Mouse (Mus musculus): ENCODE results near the gene Cbfa2t3. TPM values are rescaled to one million over a fixed set of nuclear protein-coding genes. Genes with fewer than 3 reads are reported as not detected.

Gene Cbfa2t3
- polyA plus RNA-seq, 1 experiment from 2014 or later: 1.8 TPM

DNA sequence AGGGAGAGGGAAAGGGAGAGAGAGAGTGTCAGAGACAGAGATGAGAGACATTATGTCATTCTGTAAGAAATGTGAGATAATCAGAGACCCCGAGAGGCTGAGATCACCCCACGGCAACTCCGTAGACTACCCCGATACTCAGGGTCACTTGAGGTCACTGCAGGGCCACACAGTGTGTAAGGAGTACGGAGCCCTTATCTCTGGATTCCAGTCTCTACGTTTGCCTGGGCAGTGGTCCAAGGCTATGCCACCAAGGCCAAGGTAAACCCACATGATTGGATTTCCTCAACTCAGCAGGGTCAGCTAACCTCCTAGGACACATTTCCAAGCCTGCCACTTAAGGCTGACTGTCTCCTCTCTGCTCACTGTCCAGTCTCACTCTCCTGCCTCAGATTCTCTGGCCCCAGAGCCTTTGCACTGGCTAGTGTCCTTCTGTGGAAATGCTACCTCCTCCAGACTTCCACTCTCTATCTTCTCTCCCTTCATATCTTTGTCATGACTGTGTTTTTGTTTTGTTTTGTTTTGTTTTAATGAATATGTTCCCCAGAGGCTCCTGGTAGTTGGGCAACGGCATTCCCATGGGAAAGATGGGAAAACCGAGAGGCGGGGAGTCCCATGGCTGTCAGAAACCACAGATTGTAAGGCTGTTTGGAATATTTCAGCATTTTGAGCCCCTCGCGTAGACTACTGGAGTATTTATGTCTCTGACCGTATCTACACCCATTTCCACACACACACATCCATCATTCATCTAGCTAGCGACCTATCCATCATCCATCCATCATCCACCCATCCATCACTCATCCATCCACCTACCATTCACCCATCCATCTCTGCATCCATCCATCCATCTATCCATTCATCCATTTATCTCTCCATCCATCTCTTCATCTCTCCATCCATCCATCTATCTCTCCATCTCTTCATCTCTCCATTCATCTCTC, 42.6 kb downstream of the Cbfa2t3 start:
- Histone ChIP-seq H3K4me2 (replicated peaks; ENCODE audit: low read depth) (no peak overlapping the region), H3K27ac (replicated peaks) (0 out of 2 replicates have a peak overlapping the region, but pooled peaks have one; percentile 24), H3K9me3 (ENCODE audit: control insufficient read depth, low read length) (no peaks in the 10 kb centered on the region), H3K36me3 (ENCODE audit: control insufficient read depth, insufficient read depth, low read length) (no peaks in the 10 kb centered on the region), H3K4me3 (ENCODE audit: low read depth, low read length) (no peak overlapping the region), H3K27me3 (ENCODE audit: control insufficient read depth, insufficient read depth, low read length) (no peaks in the 10 kb centered on the region), H3K4me1 (replicated peaks; ENCODE audit: control insufficient read depth, insufficient read depth) (0 out of 2 replicates have a peak, but pooled peaks cover 2% of the 10 kb centered on the region), H3K9ac (ENCODE audit: low read length) (no peak overlapping the region)
- 0 out of 2 replicates have a peak, but pooled peaks have one; percentile 19 for ATAC-seq (ENCODE audit: low FRiP score, low TSS enrichment)
- TF ChIP-seq EP300 (optimal IDR thresholded peaks at IDR 0.05) (no peak), CTCF (IDR thresholded peaks at IDR 0.05; ENCODE audit: low read depth) (no peak)
- 70% methylated on average over 13 of the region's 13 CpGs for WGBS
- DNase-seq (ENCODE audit: low spot score): peak; percentile 48

DNA sequence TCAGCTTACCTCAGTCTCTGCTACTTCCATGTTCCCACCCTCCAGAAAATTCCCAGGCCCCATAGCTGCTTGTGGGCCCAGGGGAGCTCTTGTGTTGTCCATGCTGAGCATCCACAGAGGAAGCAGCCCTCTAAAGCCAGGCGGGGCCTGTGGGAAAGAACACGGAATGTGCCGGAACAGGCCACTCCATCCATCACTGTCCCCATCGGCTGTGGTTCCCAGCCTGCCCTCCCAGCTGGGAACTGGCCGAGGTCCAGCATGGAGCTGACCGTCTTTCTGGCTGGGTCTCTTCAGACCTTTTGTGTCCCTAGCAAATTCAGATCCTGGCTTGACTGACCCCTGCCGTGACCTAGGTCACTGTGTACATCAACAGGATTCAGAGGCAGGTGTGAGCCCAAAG, 44.1 kb downstream of the Cbfa2t3 start:
- WGBS: 20% methylated on average over 7 of the region's 7 CpGs
- H3K9me3 ChIP-seq (ENCODE audit: control insufficient read depth, low read length): no peaks in the 10 kb centered on the region
- no peaks in the 10 kb centered on the region for H3K36me3 ChIP-seq (ENCODE audit: control insufficient read depth, insufficient read depth, low read length)
- H3K27ac ChIP-seq (replicated peaks): no peak overlapping the region
- H3K4me1 ChIP-seq (replicated peaks; ENCODE audit: control insufficient read depth, insufficient read depth): no peaks in the 10 kb centered on the region
- no peak overlapping the region for H3K4me3 ChIP-seq (ENCODE audit: low read depth, low read length)
- H3K27me3 ChIP-seq (ENCODE audit: control insufficient read depth, insufficient read depth, low read length): no peaks in the 10 kb centered on the region
- no peak overlapping the region for H3K4me2 ChIP-seq (replicated peaks; ENCODE audit: low read depth)
- ATAC-seq (ENCODE audit: low FRiP score, low TSS enrichment) (peak; percentile 52; the same call in 1 of the 2 replicates), DNase-seq (ENCODE audit: low spot score) (no peak)
- TF ChIP-seq CTCF (IDR thresholded peaks at IDR 0.05; ENCODE audit: low read depth): no peak
- no peak for TF ChIP-seq EP300 (optimal IDR thresholded peaks at IDR 0.05)
- H3K9ac ChIP-seq (ENCODE audit: low read length): no peak overlapping the region

DNA sequence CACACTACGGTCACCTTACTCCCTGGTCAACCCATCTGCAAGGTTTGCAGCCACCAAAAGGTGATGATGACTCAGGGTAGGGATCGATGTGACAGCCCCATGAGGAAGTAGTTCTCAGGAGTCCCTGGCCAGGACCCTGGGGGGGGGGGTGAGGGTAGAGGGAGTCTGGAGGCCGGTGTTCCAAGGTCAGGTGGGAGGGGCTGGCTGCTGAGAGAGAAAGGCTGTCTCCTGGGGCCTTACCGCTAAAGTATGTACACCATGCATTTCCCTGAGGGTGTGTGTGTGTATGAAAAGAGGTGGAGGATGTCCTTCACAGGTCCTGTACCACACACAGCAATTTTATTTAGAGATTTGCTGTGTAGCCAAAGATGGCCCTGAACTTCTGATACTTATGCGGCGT, 46.3 kb downstream of the Cbfa2t3 start:
- Histone ChIP-seq H3K4me1 (replicated peaks; ENCODE audit: control insufficient read depth, insufficient read depth) (no peaks in the 10 kb centered on the region), H3K36me3 (ENCODE audit: control insufficient read depth, insufficient read depth, low read length) (no peaks in the 10 kb centered on the region), H3K9me3 (ENCODE audit: control insufficient read depth, low read length) (no peaks in the 10 kb centered on the region), H3K27ac (replicated peaks) (no peak overlapping the region), H3K4me3 (ENCODE audit: low read depth, low read length) (no peak overlapping the region), H3K9ac (ENCODE audit: low read length) (no peak overlapping the region), H3K27me3 (ENCODE audit: control insufficient read depth, insufficient read depth, low read length) (no peaks in the 10 kb centered on the region), H3K4me2 (replicated peaks; ENCODE audit: low read depth) (no peak overlapping the region)
- no peak for ATAC-seq (ENCODE audit: low FRiP score, low TSS enrichment)
- no peak for DNase-seq (ENCODE audit: low spot score)
- 57% methylated on average over 6 of the region's 6 CpGs for WGBS
- TF ChIP-seq CTCF (IDR thresholded peaks at IDR 0.05; ENCODE audit: low read depth) (no peak), EP300 (optimal IDR thresholded peaks at IDR 0.05) (no peak)

DNA sequence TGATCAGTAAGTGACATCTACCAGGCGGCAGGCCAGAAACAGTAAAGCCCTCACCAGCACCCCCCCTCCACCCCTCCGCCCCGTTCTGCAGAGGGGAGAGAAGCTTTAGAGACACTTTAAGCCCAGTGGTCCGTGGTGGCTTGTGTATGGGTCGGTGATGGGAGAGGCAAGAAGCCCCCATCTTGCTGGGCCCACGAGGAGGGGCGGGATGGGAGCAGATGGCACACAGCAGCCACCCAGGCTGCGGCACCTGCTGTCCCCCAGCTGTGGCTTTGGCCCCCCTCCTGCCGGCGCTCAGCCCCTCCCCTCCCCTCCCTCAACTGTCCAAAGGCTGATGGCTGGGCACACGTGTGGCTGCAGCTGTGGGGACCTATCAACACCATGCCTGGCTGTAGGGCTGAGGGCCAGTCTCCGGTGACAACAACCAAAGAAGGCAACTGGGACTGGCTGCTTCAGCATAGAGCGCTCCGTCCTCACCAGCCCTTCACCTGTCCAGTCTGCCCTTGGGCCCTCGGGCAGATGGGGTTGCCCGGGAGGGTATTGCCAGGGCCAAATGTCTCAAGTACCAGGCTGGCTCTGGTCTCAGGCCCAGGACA, 47.5 kb downstream of the Cbfa2t3 start:
- no peak for DNase-seq (ENCODE audit: low spot score)
- TF ChIP-seq EP300 (optimal IDR thresholded peaks at IDR 0.05): no peak
- no peak for TF ChIP-seq CTCF (IDR thresholded peaks at IDR 0.05; ENCODE audit: low read depth)
- no peak for ATAC-seq (ENCODE audit: low FRiP score, low TSS enrichment)
- no peak overlapping the region for H3K4me3 ChIP-seq (ENCODE audit: low read depth, low read length)
- H3K9ac ChIP-seq (ENCODE audit: low read length): no peak overlapping the region
- WGBS: 84% methylated on average over 16 of the region's 16 CpGs
- no peaks in the 10 kb centered on the region for H3K4me1 ChIP-seq (replicated peaks; ENCODE audit: control insufficient read depth, insufficient read depth)
- no peaks in the 10 kb centered on the region for H3K9me3 ChIP-seq (ENCODE audit: control insufficient read depth, low read length)
- no peaks in the 10 kb centered on the region for H3K27me3 ChIP-seq (ENCODE audit: control insufficient read depth, insufficient read depth, low read length)
- no peak overlapping the region for H3K4me2 ChIP-seq (replicated peaks; ENCODE audit: low read depth)
- no peaks in the 10 kb centered on the region for H3K36me3 ChIP-seq (ENCODE audit: control insufficient read depth, insufficient read depth, low read length)
- no peak overlapping the region for H3K27ac ChIP-seq (replicated peaks)

DNA sequence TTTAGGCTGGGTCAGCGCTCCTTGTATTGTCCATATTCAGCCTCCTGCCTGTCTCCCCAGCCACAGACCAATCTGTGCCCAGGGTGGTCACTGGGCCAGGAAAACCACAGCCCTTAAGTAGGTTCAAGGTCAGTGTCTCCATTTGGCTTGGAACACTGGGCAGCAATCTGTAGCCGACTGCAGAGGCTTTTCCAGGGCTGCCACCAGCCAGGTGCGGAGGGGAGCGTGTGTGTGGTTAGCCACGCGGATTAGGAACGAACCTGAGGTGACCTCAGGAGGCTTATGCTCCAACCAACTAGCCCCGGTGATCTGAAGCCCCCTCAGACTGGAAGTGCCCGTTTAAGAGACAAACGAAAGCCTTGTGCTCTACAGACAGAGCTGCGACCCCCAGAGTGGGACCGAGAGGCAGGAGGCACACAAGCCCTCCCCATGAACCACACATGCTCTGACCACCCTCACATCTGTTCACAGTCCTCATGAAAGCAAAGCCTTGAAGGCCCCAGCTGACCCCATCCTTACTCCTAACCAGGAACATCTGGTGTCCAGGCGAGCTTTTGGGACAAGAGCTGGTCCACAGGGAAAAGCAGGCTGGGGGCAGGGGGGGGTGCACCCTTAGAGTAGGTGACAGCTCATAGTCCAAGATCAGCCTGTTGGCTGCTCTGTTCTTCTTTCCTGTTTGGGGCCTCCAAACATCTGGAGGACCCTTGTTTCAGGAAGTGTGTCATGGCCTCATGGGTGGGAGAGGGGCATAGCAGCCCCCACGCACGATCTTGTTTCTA, 50.5 kb downstream of the Cbfa2t3 start:
- WGBS: 64% methylated on average over 15 of the region's 15 CpGs

More for the DNA sequence above, 50.5 kb downstream of the Cbfa2t3 start:
- H3K4me3 ChIP-seq (ENCODE audit: low read depth, low read length): no peak overlapping the region
- no peak for ATAC-seq (ENCODE audit: low FRiP score, low TSS enrichment)
- no peak for TF ChIP-seq CTCF (IDR thresholded peaks at IDR 0.05; ENCODE audit: low read depth)
- no peak for TF ChIP-seq EP300 (optimal IDR thresholded peaks at IDR 0.05)
- H3K4me2 ChIP-seq (replicated peaks; ENCODE audit: low read depth): no peak overlapping the region
- no peaks in the 10 kb centered on the region for H3K4me1 ChIP-seq (replicated peaks; ENCODE audit: control insufficient read depth, insufficient read depth)
- DNase-seq (ENCODE audit: low spot score): no peak
- no peak overlapping the region for H3K9ac ChIP-seq (ENCODE audit: low read length)
- no peaks in the 10 kb centered on the region for H3K27me3 ChIP-seq (ENCODE audit: control insufficient read depth, insufficient read depth, low read length)
- H3K27ac ChIP-seq (replicated peaks): no peak overlapping the region
- H3K36me3 ChIP-seq (ENCODE audit: control insufficient read depth, insufficient read depth, low read length): no peaks in the 10 kb centered on the region
- H3K9me3 ChIP-seq (ENCODE audit: control insufficient read depth, low read length): no peaks in the 10 kb centered on the region

Data from stomach, postnatal 0 days (tissue).